Mouse (Mus musculus) testis, adult 2 months (tissue): ENCODE measurements around the gene Asb3. TPM values are rescaled to one million over a fixed set of nuclear protein-coding genes. Genes with fewer than 3 reads are reported as not detected.
"Not testable (repeated sequence)": the region's sequence is repeated elsewhere in the genome, so short reads cannot be mapped to it uniquely, and the experiment has no call there.

Experiments used
- H3K27ac ChIP-seq: fragments of 200-500 bp; 2 replicates; pipeline ENCODE4 v1.5.1; 2012; ENCODE audit warnings: low read depth, low read length; ENCODE audit not compliant: control insufficient read depth, insufficient read depth
- H3K27me3 ChIP-seq: fragments of 200-500 bp; 2 replicates; pipeline ENCODE4 v1.6.1; 2012; ENCODE audit warnings: mild to moderate bottlenecking, low read length, moderate library complexity; ENCODE audit not compliant: control insufficient read depth, insufficient read depth
- H3K36me3 ChIP-seq: fragments of 200-500 bp; 2 replicates; pipeline ENCODE4 v1.6.1; 2012; ENCODE audit warnings: mild to moderate bottlenecking, low read length; ENCODE audit not compliant: control insufficient read depth, insufficient read depth
- H3K4me1 ChIP-seq: fragments of 200-500 bp; 2 replicates; pipeline ENCODE4 v1.6.1; 2012; ENCODE audit warnings: low read length; ENCODE audit not compliant: control insufficient read depth, insufficient read depth
- H3K4me3 ChIP-seq: fragments of 200-500 bp; 2 replicates; pipeline ENCODE4 v1.5.1; 2012; ENCODE audit warnings: low read depth, mild to moderate bottlenecking, low read length, moderate library complexity, mixed read lengths; ENCODE audit not compliant: control insufficient read depth
- CTCF ChIP-seq: fragments of 200-500 bp; IDR thresholded peaks from 2 replicates; pipeline ENCODE4 v1.5.1; 2012; ENCODE audit warnings: low read depth, mild to moderate bottlenecking, inconsistent platforms, low read length, moderate library complexity; ENCODE audit not compliant: control insufficient read depth, insufficient read depth, insufficient replicate concordance
- POLR2A ChIP-seq: fragments of 200-500 bp; IDR thresholded peaks from 2 replicates; pipeline ENCODE4 v1.6.1; 2012; ENCODE audit warnings: low read depth, mild to moderate bottlenecking, inconsistent platforms, low read length, moderate library complexity; ENCODE audit not compliant: control insufficient read depth
- polyA plus RNA-seq: library from polyadenylated mRNA; depleted of rRNA; stranded (reverse); fragments of >200 nt; gene quantifications from 2 replicates; pipeline ENCODE4 v1.2.3, GENCODE M21; 2012; rRNA removed

Asb3 gene
- polyA plus RNA-seq, 1 experiment, result 5.9 TPM

GRCm38 (mm10) chr11:31102188-31102587, 217.0 kb downstream of the Asb3 start:
- Histone ChIP-seq H3K36me3 (no peaks in the 10 kb centered on the region), H3K4me3 (no peak overlapping the region), H3K4me1 (no peaks in the 10 kb centered on the region), H3K27me3 (no peaks in the 10 kb centered on the region), H3K27ac (no peak overlapping the region)
- no peak for TF ChIP-seq POLR2A
- no peak for TF ChIP-seq CTCF

- no peaks in the 10 kb centered on the region for H3K4me1 ChIP-seq
- H3K36me3 ChIP-seq, result no peaks in the 10 kb centered on the region
- H3K27me3 ChIP-seq, result no peaks in the 10 kb centered on the region
- no peak overlapping the region for H3K4me3 ChIP-seq
- no peak for TF ChIP-seq POLR2A
- no peak for TF ChIP-seq CTCF
- H3K27ac ChIP-seq, result no peak overlapping the region
Measured at GRCm38 (mm10) chr11:31105364-31105763, 220.1 kb downstream of the Asb3 start.

GRCm38 (mm10) chr11:31126964-31127363, 241.7 kb downstream of the Asb3 start:
- not testable (repeated sequence) for H3K36me3 ChIP-seq, H3K4me3 ChIP-seq, H3K27ac ChIP-seq, H3K27me3 ChIP-seq, H3K4me1 ChIP-seq

DNA sequence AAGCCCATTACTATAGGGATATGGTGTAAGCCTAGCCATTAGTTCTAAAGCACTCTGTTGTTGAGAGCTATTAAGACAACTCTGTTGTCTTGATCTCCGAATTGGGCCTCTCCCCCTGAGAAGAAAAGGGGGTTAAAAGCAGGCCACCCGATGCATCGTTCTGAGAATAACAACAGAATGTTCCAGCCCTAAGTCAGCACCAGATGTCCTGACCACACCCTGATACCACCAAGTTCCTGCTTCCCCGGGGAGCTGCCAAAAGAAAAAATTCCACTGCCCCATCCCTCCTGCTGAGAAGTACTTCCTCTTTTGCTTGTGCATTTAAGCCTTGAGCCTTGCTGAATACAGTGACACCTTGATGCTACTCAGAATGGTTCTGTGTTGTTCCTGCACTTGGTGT, 248.5 kb downstream of the Asb3 start:
- H3K36me3 ChIP-seq, H3K4me1 ChIP-seq, H3K4me3 ChIP-seq, H3K27ac ChIP-seq, H3K27me3 ChIP-seq: not testable (repeated sequence)

GRCm38 (mm10) chr11:31134824-31135223, 249.6 kb downstream of the Asb3 start:
- H3K27me3 ChIP-seq, H3K4me3 ChIP-seq, H3K36me3 ChIP-seq, H3K4me1 ChIP-seq, H3K27ac ChIP-seq: not testable (repeated sequence)

DNA sequence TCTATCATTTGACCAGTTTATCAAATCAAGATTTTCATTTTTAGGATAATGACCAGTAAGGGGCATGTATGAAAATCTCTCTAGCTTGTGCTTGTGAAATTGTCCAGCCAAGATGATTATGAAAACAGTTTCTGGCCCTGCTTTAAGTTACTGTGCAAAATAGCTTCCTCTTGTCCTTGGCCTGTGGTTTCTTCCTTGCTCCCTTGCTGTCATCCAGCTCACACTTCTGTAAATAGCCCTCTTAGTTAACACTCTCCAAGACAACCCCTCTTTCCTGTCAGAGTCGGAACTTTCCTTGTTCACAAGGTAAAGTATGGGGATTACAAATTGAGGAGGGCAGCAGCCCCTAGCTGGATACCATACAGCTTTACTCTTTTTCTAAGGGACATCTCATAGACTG, 253.2 kb downstream of the Asb3 start:
- H3K36me3 ChIP-seq, H3K4me3 ChIP-seq, H3K27me3 ChIP-seq, H3K4me1 ChIP-seq, H3K27ac ChIP-seq: not testable (repeated sequence)

Other genes starting within 250 kb of the Asb3 start
- gene Acyp2, start 235.8 kb upstream of the Asb3 start, polyA plus RNA-seq, result 10.8 and 12.2 TPM in 2 replicates
- 81.8 and 102 TPM in 2 replicates for gene Psme4, start 113.7 kb upstream of the Asb3 start, polyA plus RNA-seq
- 0.29 and 0.41 TPM in 2 replicates for gene Gpr75, start 58 bp upstream of the Asb3 start, polyA plus RNA-seq
- gene Erlec1, start 68.9 kb downstream of the Asb3 start, polyA plus RNA-seq, result 35.2 and 48.0 TPM in 2 replicates
- gene Chac2, start 100.9 kb downstream of the Asb3 start, polyA plus RNA-seq, result 1.6 and 1.9 TPM in 2 replicates